Mouse (Mus musculus): ENCODE data around the gene Gm49711. TPM values are rescaled to one million over a fixed set of nuclear protein-coding genes. Genes with fewer than 3 reads are reported as not detected.
"Not testable (repeated sequence)": the region's sequence is repeated elsewhere in the genome, so short reads cannot be mapped to it uniquely, and the experiment has no call there.

The Gm49711 gene
- polyA plus RNA-seq, 1 experiment from 2014 or later = 0.13 TPM

DNA sequence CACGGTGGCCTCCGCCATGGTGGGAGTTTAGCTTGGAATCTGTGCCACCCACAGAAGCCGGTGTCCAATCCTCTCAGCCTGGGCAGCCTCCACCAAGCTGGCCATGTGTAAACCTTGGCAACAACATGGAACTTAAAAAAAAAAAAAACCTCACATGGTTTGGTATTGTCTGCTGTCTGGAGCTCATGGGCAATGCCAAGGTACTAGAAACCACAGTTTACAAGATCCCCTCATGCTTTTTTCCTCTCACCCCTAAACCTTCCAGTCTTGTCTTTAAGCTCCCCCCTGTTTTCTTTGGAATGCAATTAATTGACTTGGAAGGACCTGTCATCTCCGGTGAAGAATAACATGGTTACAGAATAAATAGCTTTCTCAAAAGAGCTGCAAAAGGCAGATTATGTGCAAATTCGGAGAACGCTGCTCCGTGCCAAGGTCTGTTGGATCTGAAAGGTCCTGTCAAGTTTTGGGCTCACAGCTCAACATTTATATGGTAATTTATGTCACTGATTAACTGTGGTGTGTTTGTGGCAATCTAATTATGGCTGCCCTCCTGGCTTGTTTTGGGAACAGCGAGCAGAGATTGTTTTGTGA is 138.7 kb downstream of the Gm49711 start:
- Histone ChIP-seq H3K9ac (ENCODE audit: low read depth, low read length) (no peak overlapping the region), H3K4me2 (ENCODE audit: low read length) (no peak overlapping the region), H3K27ac (peak overlapping the region; percentile 54; the same call in 1 of the 2 replicates), H3K4me1 (replicated peaks; ENCODE audit: insufficient read depth, low read length) (peaks cover 9% of the 10 kb centered on the region; the same call in 1 of the 2 replicates), H3K36me3 (ENCODE audit: insufficient read depth, low read length) (no peaks in the 10 kb centered on the region), H3K27me3 (ENCODE audit: insufficient read depth, low read length) (no peaks in the 10 kb centered on the region), H3K9me3 (replicated peaks; ENCODE audit: low read length) (no peaks in the 10 kb centered on the region), H3K4me3 (replicated peaks; ENCODE audit: low read depth, low read length) (no peak overlapping the region)
- no peak for ATAC-seq (replicated peaks; ENCODE audit: low FRiP score, low read depth)
- WGBS = 48% methylated on average over 8 of the region's 8 CpGs
- TF ChIP-seq CTCF (IDR thresholded peaks at IDR 0.05; ENCODE audit: low read depth) = no peak
- peak; percentile 40 for DNase-seq (ENCODE audit: low spot score)

DNA sequence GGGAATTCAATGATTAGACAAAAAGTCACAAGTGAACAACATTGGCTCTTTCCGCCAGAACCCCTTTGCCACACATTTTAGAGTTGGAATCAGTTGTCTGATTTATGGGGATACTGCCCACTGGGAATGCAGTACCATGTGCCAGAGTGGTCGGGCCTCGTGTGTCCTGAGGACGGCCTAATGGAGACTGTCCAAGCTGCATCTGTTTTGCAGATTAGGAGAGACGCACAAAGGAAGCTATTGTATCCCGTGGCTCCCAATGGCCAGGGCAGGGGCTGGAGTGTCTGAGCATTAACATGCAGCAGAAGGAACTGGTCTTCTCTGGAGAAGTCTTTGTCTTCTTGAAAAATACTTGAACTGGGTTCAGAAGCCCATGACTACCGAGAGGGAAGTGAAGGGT is 142.5 kb downstream of the Gm49711 start:
- Histone ChIP-seq H3K9ac (ENCODE audit: low read depth, low read length) (no peak overlapping the region), H3K27ac (no peak overlapping the region), H3K36me3 (ENCODE audit: insufficient read depth, low read length) (no peaks in the 10 kb centered on the region), H3K4me1 (replicated peaks; ENCODE audit: insufficient read depth, low read length) (peaks cover 9% of the 10 kb centered on the region; the same call in 1 of the 2 replicates), H3K4me2 (ENCODE audit: low read length) (no peak overlapping the region), H3K4me3 (replicated peaks; ENCODE audit: low read depth, low read length) (no peak overlapping the region), H3K27me3 (ENCODE audit: insufficient read depth, low read length) (no peaks in the 10 kb centered on the region), H3K9me3 (replicated peaks; ENCODE audit: low read length) (no peaks in the 10 kb centered on the region)
- no peak for TF ChIP-seq CTCF (IDR thresholded peaks at IDR 0.05; ENCODE audit: low read depth)
- DNase-seq (ENCODE audit: low spot score) = no peak
- 72% methylated on average over 7 of the region's 7 CpGs for WGBS
- no peak for ATAC-seq (replicated peaks; ENCODE audit: low FRiP score, low read depth)

DNA sequence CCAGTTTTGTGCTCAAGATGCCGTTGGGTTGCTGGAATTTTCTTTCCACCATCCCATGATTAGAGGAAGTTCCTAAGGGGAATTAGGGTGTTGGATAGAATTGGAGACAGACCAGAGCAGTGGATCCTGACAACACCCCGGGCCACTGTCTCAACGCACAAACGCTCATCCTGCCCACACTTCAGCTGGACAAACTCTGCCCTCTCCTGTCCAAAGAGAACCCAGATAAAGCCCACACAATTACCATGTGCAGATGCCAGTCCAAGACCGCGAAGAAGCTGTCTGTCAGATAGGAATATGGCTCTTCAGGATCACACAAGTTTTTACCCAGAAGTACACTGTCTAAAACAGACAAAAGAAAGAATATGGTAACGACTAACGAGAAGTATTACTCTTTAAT is 145.5 kb downstream of the Gm49711 start:
- Histone ChIP-seq H3K36me3 (ENCODE audit: insufficient read depth, low read length) (no peaks in the 10 kb centered on the region), H3K27ac (no peak overlapping the region), H3K4me1 (replicated peaks; ENCODE audit: insufficient read depth, low read length) (no peaks in the 10 kb centered on the region), H3K9me3 (replicated peaks; ENCODE audit: low read length) (no peaks in the 10 kb centered on the region), H3K27me3 (ENCODE audit: insufficient read depth, low read length) (no peaks in the 10 kb centered on the region), H3K9ac (ENCODE audit: low read depth, low read length) (no peak overlapping the region), H3K4me2 (ENCODE audit: low read length) (no peak overlapping the region), H3K4me3 (replicated peaks; ENCODE audit: low read depth, low read length) (no peak overlapping the region)
- DNase-seq (ENCODE audit: low spot score) = no peak
- no peak for ATAC-seq (replicated peaks; ENCODE audit: low FRiP score, low read depth)
- WGBS = 83% methylated on average over 8 of the region's 8 CpGs
- TF ChIP-seq CTCF (IDR thresholded peaks at IDR 0.05; ENCODE audit: low read depth) = peak; percentile 32; the same call in 1 of the 2 replicates

DNA sequence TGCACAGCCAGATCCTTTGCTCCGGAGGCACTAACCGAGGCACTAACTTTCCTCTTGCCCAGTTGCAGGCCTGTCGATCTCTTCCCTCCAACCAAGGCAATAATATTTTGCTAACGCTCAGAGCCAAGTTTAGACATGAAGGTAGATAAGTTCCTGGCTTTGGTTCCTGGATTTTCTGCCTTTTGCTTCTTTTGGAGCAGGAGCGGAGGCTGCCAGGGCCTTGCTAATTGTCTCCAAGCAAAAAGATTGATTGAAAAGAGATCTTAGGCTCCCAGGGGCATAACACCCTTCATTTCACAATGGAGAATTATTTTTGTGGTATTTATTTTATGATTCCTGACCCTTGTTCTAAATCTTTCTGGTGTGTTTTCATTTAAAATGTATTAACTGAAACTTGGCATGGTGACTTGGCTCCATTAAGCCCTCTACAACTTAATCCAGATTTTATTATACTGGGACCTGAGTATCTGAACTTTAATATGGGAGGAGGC is 151.2 kb downstream of the Gm49711 start:
- H3K27me3 ChIP-seq (ENCODE audit: insufficient read depth, low read length) = no peaks in the 10 kb centered on the region
- no peaks in the 10 kb centered on the region for H3K36me3 ChIP-seq (ENCODE audit: insufficient read depth, low read length)
- no peaks in the 10 kb centered on the region for H3K9me3 ChIP-seq (replicated peaks; ENCODE audit: low read length)
- no peak overlapping the region for H3K27ac ChIP-seq
- H3K9ac ChIP-seq (ENCODE audit: low read depth, low read length) = no peak overlapping the region
- 65% methylated on average over 5 of the region's 5 CpGs for WGBS
- no peak for TF ChIP-seq CTCF (IDR thresholded peaks at IDR 0.05; ENCODE audit: low read depth)
- ATAC-seq (replicated peaks; ENCODE audit: low FRiP score, low read depth) = no peak
- DNase-seq (ENCODE audit: low spot score) = peak; percentile 76
- H3K4me3 ChIP-seq (replicated peaks; ENCODE audit: low read depth, low read length) = no peak overlapping the region
- no peaks in the 10 kb centered on the region for H3K4me1 ChIP-seq (replicated peaks; ENCODE audit: insufficient read depth, low read length)
- no peak overlapping the region for H3K4me2 ChIP-seq (ENCODE audit: low read length)

DNA sequence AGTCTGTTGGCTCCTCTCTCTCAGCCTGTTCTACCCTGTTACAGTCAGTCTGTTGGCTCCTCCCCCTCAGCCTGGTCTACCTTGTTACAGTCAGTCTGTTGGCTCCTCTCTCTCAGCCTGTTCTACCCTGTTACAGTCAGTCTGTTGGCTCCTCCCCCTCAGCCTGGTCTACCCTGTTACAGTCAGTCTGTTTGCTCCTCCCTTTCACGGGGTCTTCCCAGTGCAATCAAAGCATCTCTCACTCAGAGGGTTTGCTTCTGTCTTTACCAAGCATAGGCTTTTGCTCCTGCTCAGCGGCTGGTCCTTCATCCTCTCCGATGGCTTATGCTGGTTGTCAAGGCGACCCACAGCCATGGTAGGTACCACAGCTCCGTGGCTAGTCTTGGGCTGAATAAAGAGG is 152.2 kb downstream of the Gm49711 start:
- not testable (repeated sequence) for H3K27me3 ChIP-seq (ENCODE audit: insufficient read depth, low read length); H3K4me1 ChIP-seq (replicated peaks; ENCODE audit: insufficient read depth, low read length); H3K27ac ChIP-seq; ATAC-seq (replicated peaks; ENCODE audit: low FRiP score, low read depth); H3K9me3 ChIP-seq (replicated peaks; ENCODE audit: low read length); DNase-seq (ENCODE audit: low spot score); H3K4me2 ChIP-seq (ENCODE audit: low read length); H3K36me3 ChIP-seq (ENCODE audit: insufficient read depth, low read length); H3K4me3 ChIP-seq (replicated peaks; ENCODE audit: low read depth, low read length); H3K9ac ChIP-seq (ENCODE audit: low read depth, low read length)
- 90% methylated on average over 5 of the region's 5 CpGs for WGBS

DNA sequence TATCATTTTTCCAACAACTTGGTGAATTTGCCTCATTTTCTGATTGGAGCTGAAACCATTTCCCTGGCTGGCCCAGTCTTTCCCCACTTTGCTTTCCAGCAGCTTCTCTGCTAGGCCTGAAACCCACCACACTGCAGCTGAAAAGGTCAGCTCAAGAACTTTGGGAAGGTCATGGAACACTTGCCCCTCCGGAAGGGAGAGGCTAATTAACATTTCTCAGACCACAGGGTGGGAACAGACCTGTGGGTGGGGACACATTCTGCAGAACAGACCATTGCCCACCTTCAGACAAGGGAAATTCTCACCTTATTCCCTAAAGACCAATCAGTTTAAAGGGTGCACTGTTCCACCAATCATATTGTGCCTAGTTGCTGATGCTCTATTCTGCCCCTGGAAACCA is 155.8 kb downstream of the Gm49711 start:
- H3K27me3 ChIP-seq (ENCODE audit: insufficient read depth, low read length); DNase-seq (ENCODE audit: low spot score); H3K9me3 ChIP-seq (replicated peaks; ENCODE audit: low read length); H3K4me1 ChIP-seq (replicated peaks; ENCODE audit: insufficient read depth, low read length); H3K4me3 ChIP-seq (replicated peaks; ENCODE audit: low read depth, low read length); H3K27ac ChIP-seq; H3K36me3 ChIP-seq (ENCODE audit: insufficient read depth, low read length); H3K9ac ChIP-seq (ENCODE audit: low read depth, low read length); H3K4me2 ChIP-seq (ENCODE audit: low read length); ATAC-seq (replicated peaks; ENCODE audit: low FRiP score, low read depth): not testable (repeated sequence)
- 47% methylated on average over 1 of the region's 1 CpGs for WGBS
